Mouse (Mus musculus) right cerebral cortex, postnatal 10 days (tissue): ENCODE data around the gene Ess2.
"Not testable (repeated sequence)": the region's sequence is repeated elsewhere in the genome, so short reads cannot be mapped to it uniquely, and the experiment has no call there.

Experiments
- DNase-seq, 2 experiments: peaks; one replicate each; pipeline ENCODE4 v3.0.0; 2021; ENCODE audit warnings: low spot score in 2 of 2

The Ess2 gene

GRCm38 (mm10) chr16:17911052-17911595 lies at the start of gene Ess2:
TSS of gene Ess2 (minus strand) at chr16:17911348.
- peak; percentile 95 to 97 for DNase-seq

GRCm38 (mm10) chr16:17956052-17956638 lies 45.0 kb upstream of the Ess2 start:
- DNase-seq, result not testable (repeated sequence)

GRCm38 (mm10) chr16:17951618-17952017 lies 40.5 kb upstream of the Ess2 start:
- DNase-seq, result no peak

GRCm38 (mm10) chr16:17950068-17950467 lies 38.9 kb upstream of the Ess2 start:
- DNase-seq, result no peak

- no peak for DNase-seq
These were observed 38.3 kb upstream of the Ess2 start for GRCm38 (mm10) chr16:17949421-17949877.

GRCm38 (mm10) chr16:17945081-17945831 lies 34.1 kb upstream of the Ess2 start:
- peak in 1 of 2 experiments; percentile 16 for DNase-seq

- DNase-seq, result peak; percentile 23 to 31
These were observed 32.3 kb upstream of the Ess2 start for GRCm38 (mm10) chr16:17943466-17943865.

GRCm38 (mm10) chr16:17939255-17939751 lies 28.2 kb upstream of the Ess2 start:
- no peak for DNase-seq

GRCm38 (mm10) chr16:17938821-17939220 lies 27.7 kb upstream of the Ess2 start:
- peak in 1 of 2 experiments; percentile 46 for DNase-seq

GRCm38 (mm10) chr16:17938187-17938586 lies 27.0 kb upstream of the Ess2 start:
- DNase-seq, result no peak

- no peak for DNase-seq
These were observed 25.6 kb upstream of the Ess2 start for GRCm38 (mm10) chr16:17936776-17937175.

GRCm38 (mm10) chr16:17934445-17934910 lies 23.3 kb upstream of the Ess2 start:
- no peak for DNase-seq

- DNase-seq, result no peak
These were observed 22.7 kb upstream of the Ess2 start for GRCm38 (mm10) chr16:17933594-17934444.

- DNase-seq, result no peak
These were observed 20.8 kb upstream of the Ess2 start for GRCm38 (mm10) chr16:17931906-17932460.

GRCm38 (mm10) chr16:17929631-17930030 lies 18.5 kb upstream of the Ess2 start:
- DNase-seq, result no peak

- DNase-seq, result no peak
These were observed 18.1 kb upstream of the Ess2 start for GRCm38 (mm10) chr16:17929211-17929610.

GRCm38 (mm10) chr16:17928627-17929104 lies 17.5 kb upstream of the Ess2 start:
- peak; percentile 80 to 81 for DNase-seq

- DNase-seq, result peak; percentile 90 to 93
These were observed 17.0 kb upstream of the Ess2 start, which contains the start of gene Slc25a1 for GRCm38 (mm10) chr16:17928087-17928580. TSS of gene Slc25a1 (minus strand) at chr16:17928219.

GRCm38 (mm10) chr16:17927351-17928082 lies 16.4 kb upstream of the Ess2 start:
- DNase-seq, result peak; percentile 62 to 65

GRCm38 (mm10) chr16:17922163-17922538 lies 11.0 kb upstream of the Ess2 start:
- peak; percentile 60 to 75 for DNase-seq
